Mouse (Mus musculus) erythroblast, embryonic 14.5 days (primary cell): ENCODE data around the gene Gm10643.

Experiments
- GATA1 ChIP-seq: IDR thresholded peaks from 2 replicates; pipeline ENCODE4 v1.6.1; 2012; ENCODE audit warnings: low read length, inconsistent platforms, mixed read lengths
- TAL1 ChIP-seq: IDR thresholded peaks from 3 replicates; pipeline ENCODE4 v1.6.1; 2012; ENCODE audit warnings: low read length, inconsistent platforms, mixed read lengths

DNA sequence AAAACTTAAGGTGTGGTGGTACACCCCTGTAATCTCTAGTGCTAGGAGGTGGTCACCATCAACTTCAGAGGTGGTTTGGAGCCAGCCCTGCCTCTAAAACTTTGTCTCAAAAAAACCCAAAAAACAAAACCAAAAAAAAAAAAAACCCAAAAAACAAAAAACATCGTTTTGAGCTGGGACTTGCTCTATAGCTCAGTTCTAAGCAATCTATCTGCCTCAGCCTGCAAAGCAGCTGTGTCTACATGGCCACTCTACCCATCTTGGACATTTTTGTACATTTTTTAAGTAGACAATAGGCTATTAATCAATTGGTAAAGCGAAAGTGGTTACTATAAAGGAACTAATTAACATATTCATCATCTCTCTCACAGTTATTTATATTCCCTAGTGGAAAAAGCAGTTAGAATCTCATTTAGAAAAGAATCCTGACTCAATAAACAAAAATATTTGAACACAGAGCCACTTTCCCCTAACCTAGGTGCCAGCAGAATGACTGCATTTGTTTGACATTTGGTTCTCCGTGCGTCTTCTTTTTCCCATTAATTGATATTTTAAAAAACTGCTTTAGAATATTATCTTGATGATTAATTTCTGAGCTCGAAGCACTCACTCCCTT, 628 bp upstream of the Gm10643 start:
- TF ChIP-seq TAL1 (no peak), GATA1 (no peak)
